Comparison of ENCODE assay signal across 20 mouse cellular contexts in genomic region chr16:95221051-95221450, GRCm38 (mm10). TPM values are rescaled to one million over a fixed set of nuclear protein-coding genes. Genes with fewer than 3 reads are reported as not detected.
DNase-seq lines count a peak whose midpoint lies in the region; ATAC-seq and TF ChIP-seq lines count a peak whose summit lies in the region.
"Had no signal": no experiment of that assay in that cellular context is flagged by ENCODE, and none has a peak within 500 bp of the region (broad histone marks: within the 10 kb centered on the region; RNA-seq: fewer than 3 reads in every experiment).

No protein-coding gene starts in this region.

- 51% methylated on average over 4 of the region's 4 CpGs for WGBS in kidney, adult 2 months
- WGBS in embryonic facial prominence, embryonic 15.5 days: 39% methylated on average over 4 of the region's 4 CpGs
- 36% methylated on average over 4 of the region's 4 CpGs for WGBS in lung, embryonic 14.5 days

- H3K4me3 ChIP-seq in kidney, adult 2 months (ENCODE audit: insufficient read depth, low read depth, low read length): no peak overlapping the region
- no peak overlapping the region for H3K4me3 ChIP-seq in embryonic facial prominence, embryonic 15.5 days (replicated peaks)
- H3K4me3 ChIP-seq in lung, embryonic 14.5 days (ENCODE audit: low read depth, low read length): no peak overlapping the region
- H3K4me3 ChIP-seq: heart, embryonic 13.5 days; hindbrain, embryonic 15.5 days; midbrain, embryonic 12.5 days; neural tube, embryonic 12.5 days had no signal

- no peaks in the 10 kb centered on the region for H3K9me3 ChIP-seq in embryonic facial prominence, embryonic 15.5 days (replicated peaks)
- no peaks in the 10 kb centered on the region for H3K9me3 ChIP-seq in lung, embryonic 14.5 days (ENCODE audit: low read depth, low read length)
- H3K9me3 ChIP-seq: heart, embryonic 13.5 days; hindbrain, embryonic 15.5 days; midbrain, embryonic 12.5 days had no signal

- no peak for TF ChIP-seq POLR2A in kidney, adult 2 months (IDR thresholded peaks at IDR 0.05; ENCODE audit: low read depth, low read length)

- no peak for ATAC-seq in embryonic facial prominence, embryonic 15.5 days (ENCODE audit: insufficient number of reproducible peaks, low FRiP score, low TSS enrichment, low read depth)
- ATAC-seq in lung, embryonic 14.5 days (ENCODE audit: insufficient read depth): no peak; the same call in 1 of the 2 replicates
- ATAC-seq: forebrain, embryonic 16.5 days had no signal

- H3K9ac ChIP-seq in embryonic facial prominence, embryonic 15.5 days: no peak overlapping the region
- no peak overlapping the region for H3K9ac ChIP-seq in lung, embryonic 14.5 days
- H3K9ac ChIP-seq: heart, embryonic 13.5 days; hindbrain, embryonic 15.5 days; midbrain, embryonic 12.5 days; neural tube, embryonic 12.5 days had no signal

- no peak overlapping the region for H3K27ac ChIP-seq in kidney, adult 2 months (ENCODE audit: insufficient read depth, low read depth, low read length)
- peak overlapping the region; percentile 63 for H3K27ac ChIP-seq in embryonic facial prominence, embryonic 15.5 days (replicated peaks)
- peak overlapping the region; percentile 71 for H3K27ac ChIP-seq in lung, embryonic 14.5 days (ENCODE audit: low read depth)
- H3K27ac ChIP-seq: heart, embryonic 13.5 days; hindbrain, embryonic 15.5 days; macrophage; midbrain, embryonic 12.5 days; neural tube, embryonic 12.5 days had no signal

- peak; percentile 22 for DNase-seq in kidney, adult 2 months
- no peak for DNase-seq in kidney, postnatal 4 days
- DNase-seq in lung, embryonic 14.5 days: peak; percentile 70
- peak; percentile 77 for DNase-seq in lung, postnatal 36 days
- DNase-seq in adrenal gland, postnatal 36 days: no peak
- no peak for DNase-seq in heart, adult 18-20 months
- DNase-seq in adrenal gland, adult (ENCODE audit: inconsistent age in 2 of 2, low spot score in 1 of 2): no peak
- DNase-seq: B cell, adult 2 months; cerebellum, adult 2 months; cerebellum, postnatal 36 days; kidney, adult 18-20 months; right cerebral cortex, adult 18-20 months; thymus, postnatal 36 days had no signal

- H3K27me3 ChIP-seq in kidney, adult 2 months (replicated peaks; ENCODE audit: control insufficient read depth, insufficient read depth, low read length): no peaks in the 10 kb centered on the region
- H3K27me3 ChIP-seq in embryonic facial prominence, embryonic 15.5 days: no peaks in the 10 kb centered on the region
- no peaks in the 10 kb centered on the region for H3K27me3 ChIP-seq in lung, embryonic 14.5 days (ENCODE audit: insufficient read depth, low read length)
- H3K27me3 ChIP-seq: heart, embryonic 13.5 days; hindbrain, embryonic 15.5 days; midbrain, embryonic 12.5 days; neural tube, embryonic 12.5 days had no signal

- no peaks in the 10 kb centered on the region for H3K4me1 ChIP-seq in kidney, adult 2 months (ENCODE audit: control insufficient read depth, insufficient read depth, low read length)
- H3K4me1 ChIP-seq in embryonic facial prominence, embryonic 15.5 days: peaks cover 17% of the 10 kb centered on the region
- peaks cover 10% of the 10 kb centered on the region for H3K4me1 ChIP-seq in lung, embryonic 14.5 days (ENCODE audit: insufficient read depth)
- H3K4me1 ChIP-seq: heart, embryonic 13.5 days; hindbrain, embryonic 15.5 days; midbrain, embryonic 12.5 days; neural tube, embryonic 12.5 days had no signal

- no peak for TF ChIP-seq CTCF in kidney, adult 2 months (conservative IDR thresholded peaks at IDR 0.05; ENCODE audit: insufficient read depth, insufficient read length, low read depth, low read length)
- no peak for TF ChIP-seq CTCF in lung, embryonic 14.5 days (IDR thresholded peaks at IDR 0.05; ENCODE audit: low read depth)

- H3K4me2 ChIP-seq in embryonic facial prominence, embryonic 15.5 days (replicated peaks): no peak overlapping the region
- no peak overlapping the region for H3K4me2 ChIP-seq in lung, embryonic 14.5 days
- H3K4me2 ChIP-seq: heart, embryonic 13.5 days; hindbrain, embryonic 15.5 days; midbrain, embryonic 12.5 days; neural tube, embryonic 12.5 days had no signal

- no peaks in the 10 kb centered on the region for H3K36me3 ChIP-seq in kidney, adult 2 months (ENCODE audit: control insufficient read depth, insufficient read depth, low read length)
- H3K36me3 ChIP-seq in embryonic facial prominence, embryonic 15.5 days: no peaks in the 10 kb centered on the region
- H3K36me3 ChIP-seq in lung, embryonic 14.5 days (ENCODE audit: insufficient read depth): no peaks in the 10 kb centered on the region
- H3K36me3 ChIP-seq: heart, embryonic 13.5 days; hindbrain, embryonic 15.5 days; midbrain, embryonic 12.5 days; neural tube, embryonic 12.5 days had no signal

RNA-seq across cellular contexts. Expression of gene Kcnj15, which starts 36.3 kb away (rescaled TPM):
- polyA plus RNA-seq in kidney, adult 2 months (2012; rRNA removed): 311 and 327 TPM in 2 replicates
- polyA plus RNA-seq in embryonic facial prominence, embryonic 15.5 days (2015; fragmentation: Nextera tagmentation; extraction: Ambion mirVana): 4.4 and 4.7 TPM in 2 replicates
- 1.5 and 1.6 TPM in 2 replicates for polyA plus RNA-seq in lung, embryonic 14.5 days (2014; fragmentation: Nextera tagmentation; extraction: Ambion mirVana)
- total RNA-seq in adrenal gland, postnatal 36 days (2021): under 1 TPM; 0.30 to 0.89 TPM
- 1 to 10 TPM; 1.1 to 1.4 TPM for total RNA-seq in heart, adult 18-20 months (2021)
- polyA plus RNA-seq: cerebellum, adult 2 months; forebrain, embryonic 16.5 days; macrophage had no signal

Comparison
In these comparisons a context has a peak if more than half of its experiments do, and no peak if none do; other contexts are left out.
1. DNase-seq: peak in kidney, adult 2 months (single experiment), lung, embryonic 14.5 days (single experiment) and lung, postnatal 36 days (single experiment); none in kidney, postnatal 4 days (0 of 2), adrenal gland, postnatal 36 days (0 of 2), heart, adult 18-20 months (0 of 2) and adrenal gland, adult (0 of 2).
2. RNA of gene Kcnj15, which starts 36.3 kb away (polyA plus RNA-seq): 311 to 327 TPM in kidney, adult 2 months; 4.4 to 4.7 TPM in embryonic facial prominence, embryonic 15.5 days and 1.5 to 1.6 TPM in lung, embryonic 14.5 days; every median in the first group is over 10 times any median in the second.